Comparison of ENCODE assay signal across 18 mouse cellular contexts in the genomic region with DNA sequence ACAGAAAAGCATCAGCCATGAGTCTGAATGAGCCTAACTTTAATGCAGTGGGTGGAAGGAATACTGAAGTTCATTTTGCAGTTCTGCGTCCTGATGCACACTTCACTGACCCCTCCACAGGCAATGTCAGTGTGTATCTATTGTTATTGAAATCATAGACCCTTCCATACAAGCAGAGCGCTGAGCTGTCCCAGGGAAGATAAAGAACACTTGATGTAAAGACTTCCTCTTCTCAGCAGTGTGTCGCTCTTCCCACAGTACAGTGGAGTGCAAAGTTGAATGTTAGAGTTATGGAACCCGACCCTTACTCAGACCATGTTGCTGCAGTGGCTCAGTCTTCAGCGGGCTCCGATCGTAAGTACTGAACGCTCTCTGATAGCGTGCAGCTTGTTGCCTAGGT.
"Had no signal": no experiment of that assay in that cellular context is flagged by ENCODE, and none has a peak within 500 bp of the region (broad histone marks: within the 10 kb centered on the region; RNA-seq: fewer than 3 reads in every experiment).

No protein-coding gene starts in this region.

- H3K9ac ChIP-seq: liver, embryonic 14.5 days; lung, embryonic 14.5 days; midbrain, embryonic 13.5 days; midbrain, embryonic 15.5 days; neural tube, embryonic 13.5 days; neural tube, embryonic 15.5 days; stomach, embryonic 15.5 days had no signal

- H3K4me1 ChIP-seq: midbrain, embryonic 10.5 days; midbrain, embryonic 13.5 days; midbrain, embryonic 15.5 days; neural tube, embryonic 13.5 days; neural tube, embryonic 15.5 days; stomach, embryonic 15.5 days had no signal

- DNase-seq: lung, adult 18-20 months; lung, embryonic 14.5 days; lung, postnatal 10 days; lung, postnatal 4 days; retina, postnatal 1 day; right cerebral cortex, postnatal 14 days; thymus, adult 2 months; thymus, postnatal 25 days; thymus, postnatal 4 days had no signal

- H3K27ac ChIP-seq: liver, embryonic 14.5 days; midbrain, embryonic 10.5 days; midbrain, embryonic 13.5 days; midbrain, embryonic 15.5 days; neural tube, embryonic 13.5 days; neural tube, embryonic 15.5 days; stomach, embryonic 15.5 days; stomach, postnatal 0 days had no signal

- ATAC-seq: midbrain, embryonic 13.5 days; midbrain, embryonic 15.5 days had no signal

- H3K27me3 ChIP-seq: midbrain, embryonic 13.5 days; midbrain, embryonic 15.5 days; neural tube, embryonic 13.5 days; neural tube, embryonic 15.5 days; stomach, embryonic 15.5 days had no signal

- H3K9me3 ChIP-seq: midbrain, embryonic 10.5 days; midbrain, embryonic 13.5 days; midbrain, embryonic 15.5 days; neural tube, embryonic 13.5 days; neural tube, embryonic 15.5 days; stomach, embryonic 15.5 days had no signal

- H3K4me3 ChIP-seq: midbrain, embryonic 10.5 days; midbrain, embryonic 13.5 days; midbrain, embryonic 15.5 days; myocyte; neural tube, embryonic 13.5 days; neural tube, embryonic 15.5 days; stomach, embryonic 15.5 days had no signal

- H3K4me2 ChIP-seq: lung, embryonic 14.5 days; midbrain, embryonic 13.5 days; midbrain, embryonic 15.5 days; neural tube, embryonic 13.5 days; neural tube, embryonic 15.5 days; stomach, embryonic 15.5 days had no signal
